Mouse (Mus musculus): ENCODE measurements around the gene 1700018B08Rik. TPM values are rescaled to one million over a fixed set of nuclear protein-coding genes. Genes with fewer than 3 reads are reported as not detected.

1700018B08Rik gene
- polyA plus RNA-seq, 1 experiment from 2014 or later, result not detected

DNA sequence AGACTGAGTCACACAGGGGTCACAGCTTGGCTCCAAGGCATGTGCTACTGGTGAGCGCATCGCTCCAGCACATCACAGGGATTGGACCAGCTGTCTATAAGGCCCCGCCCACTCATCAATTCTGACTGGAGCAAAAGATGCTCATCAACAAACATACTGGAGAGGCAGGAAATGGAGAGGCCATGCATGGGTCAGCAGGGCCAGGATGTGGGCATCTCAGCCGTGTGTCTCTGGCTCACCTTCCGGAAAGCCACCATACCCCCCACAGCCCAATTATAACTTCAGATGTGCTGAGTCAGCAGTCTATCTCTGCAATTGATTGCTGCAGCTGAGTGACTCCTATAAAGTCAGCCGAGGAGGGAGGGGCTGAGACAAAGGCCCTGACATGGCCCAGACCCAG, 24.2 kb upstream of the 1700018B08Rik start:
- Histone ChIP-seq H3K9ac (ENCODE audit: low read depth, low read length) (no peak overlapping the region), H3K36me3 (ENCODE audit: control insufficient read depth, insufficient read depth) (peaks cover 6% of the 10 kb centered on the region; the same call in 1 of the 2 replicates), H3K27me3 (replicated peaks; ENCODE audit: control insufficient read depth, insufficient read depth, low read length) (no peaks in the 10 kb centered on the region), H3K27ac (ENCODE audit: low read depth, low read length) (no peak overlapping the region), H3K9me3 (ENCODE audit: control insufficient read depth) (no peaks in the 10 kb centered on the region), H3K4me3 (ENCODE audit: low read depth, low read length) (no peak overlapping the region), H3K4me1 (replicated peaks; ENCODE audit: control insufficient read depth, insufficient read depth, low read length) (no peaks in the 10 kb centered on the region), H3K4me2 (replicated peaks; ENCODE audit: low read depth) (no peak overlapping the region)
- no peak for ATAC-seq
- no peak for TF ChIP-seq CTCF (IDR thresholded peaks at IDR 0.05; ENCODE audit: low read depth)
- WGBS, result 64% methylated on average over 6 of the region's 6 CpGs

DNA sequence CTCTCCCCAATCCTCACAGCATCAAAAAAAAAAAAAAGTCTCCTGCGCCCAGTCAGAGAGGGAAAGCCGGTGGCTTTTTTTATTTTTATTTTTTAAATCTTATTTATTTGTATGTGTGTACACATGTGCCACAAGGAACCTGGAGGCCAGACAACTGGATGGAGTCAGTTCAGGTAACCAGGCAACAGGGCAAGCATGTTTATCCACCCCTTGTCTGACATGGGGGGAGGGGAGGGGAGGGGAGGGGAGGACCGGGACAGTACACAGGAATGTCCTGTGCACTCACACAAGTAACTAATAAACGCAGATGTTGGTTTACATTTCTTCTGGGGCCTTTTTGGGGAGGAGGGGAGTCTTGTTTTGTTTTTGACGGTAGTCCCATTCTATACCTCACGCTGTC, 19.6 kb upstream of the 1700018B08Rik start:
- Histone ChIP-seq H3K4me3 (ENCODE audit: low read depth, low read length) (no peak overlapping the region), H3K9ac (ENCODE audit: low read depth, low read length) (no peak overlapping the region), H3K36me3 (ENCODE audit: control insufficient read depth, insufficient read depth) (peaks cover 21% of the 10 kb centered on the region; the same call in 1 of the 2 replicates), H3K27me3 (replicated peaks; ENCODE audit: control insufficient read depth, insufficient read depth, low read length) (no peaks in the 10 kb centered on the region), H3K27ac (ENCODE audit: low read depth, low read length) (no peak overlapping the region), H3K4me1 (replicated peaks; ENCODE audit: control insufficient read depth, insufficient read depth, low read length) (no peaks in the 10 kb centered on the region), H3K9me3 (ENCODE audit: control insufficient read depth) (no peaks in the 10 kb centered on the region), H3K4me2 (replicated peaks; ENCODE audit: low read depth) (no peak overlapping the region)
- no peak for ATAC-seq
- no peak for TF ChIP-seq CTCF (IDR thresholded peaks at IDR 0.05; ENCODE audit: low read depth)
- 65% methylated on average over 6 of the region's 6 CpGs for WGBS

DNA sequence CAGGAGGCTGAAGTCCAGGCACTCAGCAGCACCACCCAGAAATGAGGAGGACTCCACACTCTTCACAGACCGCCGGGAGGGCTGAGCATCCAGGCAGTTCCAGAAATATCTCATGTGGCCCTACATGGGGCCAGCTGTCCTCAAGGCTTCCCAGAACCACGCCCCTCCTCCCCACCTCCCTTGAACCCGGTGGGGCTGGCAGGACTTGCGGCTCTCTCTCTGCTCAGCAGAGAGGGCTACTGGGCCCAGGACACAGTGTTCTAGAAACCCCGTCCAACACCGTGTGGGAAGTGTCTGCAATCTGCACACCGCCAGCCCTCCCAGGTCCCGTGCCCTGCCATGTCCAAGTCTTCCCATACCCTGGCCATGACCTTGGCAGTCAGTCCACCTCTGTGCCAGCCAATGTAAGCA, 18.8 kb upstream of the 1700018B08Rik start:
- WGBS, result 67% methylated on average over 9 of the region's 9 CpGs
- Histone ChIP-seq H3K4me2 (replicated peaks; ENCODE audit: low read depth) (no peak overlapping the region), H3K27ac (ENCODE audit: low read depth, low read length) (no peak overlapping the region), H3K4me3 (ENCODE audit: low read depth, low read length) (no peak overlapping the region), H3K36me3 (ENCODE audit: control insufficient read depth, insufficient read depth) (peaks cover 24% of the 10 kb centered on the region; the same call in 1 of the 2 replicates), H3K9me3 (ENCODE audit: control insufficient read depth) (no peaks in the 10 kb centered on the region), H3K9ac (ENCODE audit: low read depth, low read length) (no peak overlapping the region), H3K27me3 (replicated peaks; ENCODE audit: control insufficient read depth, insufficient read depth, low read length) (no peaks in the 10 kb centered on the region), H3K4me1 (replicated peaks; ENCODE audit: control insufficient read depth, insufficient read depth, low read length) (no peaks in the 10 kb centered on the region)
- ATAC-seq, result no peak
- no peak for TF ChIP-seq CTCF (IDR thresholded peaks at IDR 0.05; ENCODE audit: low read depth)

DNA sequence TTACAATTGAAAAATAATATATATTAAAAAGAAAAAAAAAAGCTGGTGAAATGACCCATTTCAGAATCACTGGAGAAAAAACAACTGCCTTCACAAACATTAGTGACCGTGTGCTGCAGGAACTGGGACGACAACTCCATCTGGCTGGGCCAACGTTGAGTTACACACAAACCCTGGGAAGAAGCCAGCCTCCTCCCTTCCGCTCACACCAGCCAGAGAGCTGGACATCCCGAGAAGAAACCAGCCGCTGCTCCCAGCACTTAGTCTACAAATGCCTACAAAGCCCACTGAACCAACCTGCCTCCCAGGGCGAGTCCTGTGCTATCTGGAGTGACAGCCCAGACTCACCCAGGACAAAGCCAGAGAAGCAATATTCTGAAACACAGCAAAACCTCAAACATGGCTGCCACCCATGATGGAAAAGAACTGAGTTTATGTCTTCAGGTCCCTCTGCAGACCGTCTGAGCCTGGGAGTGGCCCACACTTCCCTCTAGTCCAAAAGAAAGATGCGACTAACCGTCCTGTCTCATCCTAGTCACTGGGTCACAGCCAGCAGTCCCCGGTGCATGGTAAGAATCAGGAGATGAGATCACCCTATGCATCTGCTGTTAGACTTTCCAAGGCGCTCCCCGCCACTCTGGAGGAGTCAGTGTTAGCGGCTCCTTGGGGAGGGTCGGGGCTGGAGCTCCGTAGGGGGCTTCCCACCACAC, 17.7 kb upstream of the 1700018B08Rik start:
- Histone ChIP-seq H3K9me3 (ENCODE audit: control insufficient read depth) (no peaks in the 10 kb centered on the region), H3K27ac (ENCODE audit: low read depth, low read length) (no peak overlapping the region), H3K4me2 (replicated peaks; ENCODE audit: low read depth) (no peak overlapping the region), H3K4me1 (replicated peaks; ENCODE audit: control insufficient read depth, insufficient read depth, low read length) (no peaks in the 10 kb centered on the region), H3K36me3 (ENCODE audit: control insufficient read depth, insufficient read depth) (peaks cover 24% of the 10 kb centered on the region; the same call in 1 of the 2 replicates), H3K27me3 (replicated peaks; ENCODE audit: control insufficient read depth, insufficient read depth, low read length) (no peaks in the 10 kb centered on the region), H3K9ac (ENCODE audit: low read depth, low read length) (no peak overlapping the region), H3K4me3 (ENCODE audit: low read depth, low read length) (no peak overlapping the region)
- WGBS, result 81% methylated on average over 16 of the region's 16 CpGs
- ATAC-seq, result no peak
- no peak for TF ChIP-seq CTCF (IDR thresholded peaks at IDR 0.05; ENCODE audit: low read depth)

DNA sequence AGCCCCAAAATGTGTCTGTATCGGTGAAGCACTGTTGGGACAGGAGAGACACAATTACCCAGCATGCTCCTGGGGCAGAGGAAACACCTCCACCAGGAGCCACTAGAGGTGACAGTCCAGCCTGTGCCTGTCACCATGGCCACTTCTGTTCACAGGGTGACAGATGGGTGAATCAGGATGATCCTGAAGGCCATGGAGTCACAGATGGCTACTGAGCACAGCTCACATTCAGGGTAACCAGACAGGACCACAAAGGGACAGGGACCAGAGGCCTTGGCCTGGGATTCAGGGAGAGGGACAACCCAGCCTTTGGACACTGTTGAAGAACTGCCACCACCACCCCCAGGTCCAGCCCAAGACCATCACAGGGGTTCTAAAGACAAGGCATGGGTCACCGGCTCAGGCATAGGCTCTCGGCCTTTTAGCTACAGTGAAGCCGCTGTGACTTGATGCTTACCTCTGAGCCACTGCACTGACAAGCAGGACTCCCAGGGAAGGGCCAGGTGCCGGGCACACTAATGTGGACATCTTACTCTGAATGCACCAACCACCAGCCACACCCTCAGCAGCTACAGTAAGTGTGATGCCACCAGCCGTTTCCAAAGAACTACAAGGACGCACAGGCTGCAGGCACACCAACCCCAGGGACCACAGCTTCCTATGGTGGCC, 16.4 kb upstream of the 1700018B08Rik start:
- no peak for TF ChIP-seq CTCF (IDR thresholded peaks at IDR 0.05; ENCODE audit: low read depth)
- Histone ChIP-seq H3K4me1 (replicated peaks; ENCODE audit: control insufficient read depth, insufficient read depth, low read length) (no peaks in the 10 kb centered on the region), H3K4me3 (ENCODE audit: low read depth, low read length) (no peak overlapping the region), H3K9me3 (ENCODE audit: control insufficient read depth) (no peaks in the 10 kb centered on the region), H3K4me2 (replicated peaks; ENCODE audit: low read depth) (no peak overlapping the region), H3K27me3 (replicated peaks; ENCODE audit: control insufficient read depth, insufficient read depth, low read length) (no peaks in the 10 kb centered on the region), H3K27ac (ENCODE audit: low read depth, low read length) (no peak overlapping the region), H3K9ac (ENCODE audit: low read depth, low read length) (no peak overlapping the region), H3K36me3 (ENCODE audit: control insufficient read depth, insufficient read depth) (peaks cover 18% of the 10 kb centered on the region; the same call in 1 of the 2 replicates)
- WGBS, result 95% methylated on average over 7 of the region's 7 CpGs
- no peak for ATAC-seq

DNA sequence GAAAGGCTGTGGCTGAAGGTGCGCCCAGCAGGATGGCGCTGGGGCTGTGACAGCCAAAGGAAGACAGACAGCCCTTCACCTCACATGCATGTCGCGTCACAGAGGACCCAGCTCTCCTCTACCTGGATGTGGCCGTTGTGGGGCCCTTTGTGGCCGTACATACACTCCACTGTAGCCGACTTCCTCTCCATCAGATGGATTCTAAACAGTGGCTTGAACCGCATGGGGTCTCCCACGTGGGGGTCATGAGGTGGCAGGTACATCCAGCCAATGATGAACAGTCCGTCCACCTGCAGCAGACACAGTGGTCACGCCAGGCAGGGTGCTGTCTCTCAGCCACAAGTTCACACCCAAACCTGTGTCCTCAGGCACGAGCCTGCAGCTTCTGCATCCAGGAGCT, 15.7 kb upstream of the 1700018B08Rik start:
- Histone ChIP-seq H3K4me2 (replicated peaks; ENCODE audit: low read depth) (no peak overlapping the region), H3K9me3 (ENCODE audit: control insufficient read depth) (no peaks in the 10 kb centered on the region), H3K36me3 (ENCODE audit: control insufficient read depth, insufficient read depth) (peaks cover 24% of the 10 kb centered on the region; the same call in 1 of the 2 replicates), H3K4me1 (replicated peaks; ENCODE audit: control insufficient read depth, insufficient read depth, low read length) (no peaks in the 10 kb centered on the region), H3K27me3 (replicated peaks; ENCODE audit: control insufficient read depth, insufficient read depth, low read length) (no peaks in the 10 kb centered on the region), H3K4me3 (ENCODE audit: low read depth, low read length) (no peak overlapping the region), H3K9ac (ENCODE audit: low read depth, low read length) (no peak overlapping the region), H3K27ac (ENCODE audit: low read depth, low read length) (no peak overlapping the region)
- WGBS, result 88% methylated on average over 12 of the region's 12 CpGs
- ATAC-seq, result no peak
- TF ChIP-seq CTCF (IDR thresholded peaks at IDR 0.05; ENCODE audit: low read depth), result no peak
